Mouse (Mus musculus) kidney, postnatal 10 days (tissue): ENCODE data around the gene Zbtb20.
A peak's percentile ranks its signal among the peaks of the same experiment; 100 is the strongest.

Experiments used
- DNase-seq: peaks from one replicate; pipeline ENCODE4 v3.0.0; 2021; ENCODE audit warnings: mixed read lengths

Zbtb20 gene

GRCm38 (mm10) chr16:43575507-43575906 lies 699.8 kb downstream of the Zbtb20 start:
- DNase-seq: peak; percentile 14

- peak; percentile 83 for DNase-seq
These were observed 701.7 kb downstream of the Zbtb20 start for GRCm38 (mm10) chr16:43577399-43577798.

GRCm38 (mm10) chr16:43578351-43578750 lies 702.7 kb downstream of the Zbtb20 start:
- no peak for DNase-seq

- peak; percentile 87 for DNase-seq
These were observed 703.4 kb downstream of the Zbtb20 start for GRCm38 (mm10) chr16:43579111-43579510.

GRCm38 (mm10) chr16:43580321-43580822 lies 704.7 kb downstream of the Zbtb20 start:
- DNase-seq: no peak

GRCm38 (mm10) chr16:43581551-43581950 lies 705.9 kb downstream of the Zbtb20 start:
- peak; percentile 48 for DNase-seq

GRCm38 (mm10) chr16:43586859-43587429 lies 711.3 kb downstream of the Zbtb20 start:
- no peak for DNase-seq

- DNase-seq: no peak
These were observed 715.2 kb downstream of the Zbtb20 start for GRCm38 (mm10) chr16:43590704-43591493.

- DNase-seq: peak; percentile 35
These were observed 716.4 kb downstream of the Zbtb20 start for GRCm38 (mm10) chr16:43592062-43592461.

- no peak for DNase-seq
These were observed 717.1 kb downstream of the Zbtb20 start for GRCm38 (mm10) chr16:43592801-43593200.

- DNase-seq: no peak
These were observed 721.8 kb downstream of the Zbtb20 start for GRCm38 (mm10) chr16:43597375-43598060.

- DNase-seq: no peak
These were observed 724.0 kb downstream of the Zbtb20 start for GRCm38 (mm10) chr16:43599707-43600106.

- DNase-seq: no peak
These were observed 726.9 kb downstream of the Zbtb20 start for GRCm38 (mm10) chr16:43602573-43602972.

GRCm38 (mm10) chr16:43603591-43604141 lies 728.0 kb downstream of the Zbtb20 start:
- no peak for DNase-seq

- DNase-seq: no peak
These were observed 728.8 kb downstream of the Zbtb20 start for GRCm38 (mm10) chr16:43604399-43605013.

GRCm38 (mm10) chr16:43607086-43607485 lies 731.4 kb downstream of the Zbtb20 start:
- DNase-seq: no peak

- DNase-seq: no peak
These were observed 732.4 kb downstream of the Zbtb20 start for GRCm38 (mm10) chr16:43608066-43608465.

- no peak for DNase-seq
These were observed 734.7 kb downstream of the Zbtb20 start for GRCm38 (mm10) chr16:43610375-43610774.

- no peak for DNase-seq
These were observed 740.7 kb downstream of the Zbtb20 start for GRCm38 (mm10) chr16:43616348-43616747.

GRCm38 (mm10) chr16:43617346-43617745 lies 741.7 kb downstream of the Zbtb20 start:
- no peak for DNase-seq

GRCm38 (mm10) chr16:43618286-43618685 lies 742.6 kb downstream of the Zbtb20 start:
- DNase-seq: peak; percentile 9

- DNase-seq: no peak
These were observed 743.6 kb downstream of the Zbtb20 start for GRCm38 (mm10) chr16:43619277-43619676.

GRCm38 (mm10) chr16:43620359-43620758 lies 744.7 kb downstream of the Zbtb20 start:
- DNase-seq: no peak
